Mouse (Mus musculus): Measurements from ENCODE around the gene Gm12800. TPM values are rescaled to one million over a fixed set of nuclear protein-coding genes. Genes with fewer than 3 reads are reported as not detected.
"Not testable (repeated sequence)": the region's sequence is repeated elsewhere in the genome, so short reads cannot be mapped to it uniquely, and the experiment has no call there.

Gm12800 gene
- polyA plus RNA-seq (2012; rRNA removed): not detected in 2 replicates

GRCm38 (mm10) chr4:101908821-101909220, at the start of gene Gm12800:
Gene Gm12800 (plus strand): TSS chr4:101909121.
- H3K27me3 ChIP-seq (ENCODE audit: control insufficient read depth, insufficient read depth, low read length); H3K36me3 ChIP-seq (ENCODE audit: control insufficient read depth, insufficient read depth, low read length); H3K27ac ChIP-seq (ENCODE audit: insufficient read depth, low read length); H3K4me1 ChIP-seq (ENCODE audit: control insufficient read depth, insufficient read depth, insufficient read length); DNase-seq (ENCODE audit: low read depth in 1 of 2, low spot score in 2 of 2); H3K4me3 ChIP-seq (ENCODE audit: extremely low read depth, insufficient read depth, insufficient read length): not testable (repeated sequence)
- 71% methylated on average over 2 of the region's 2 CpGs for WGBS

GRCm38 (mm10) chr4:101860873-101861272, 48.0 kb upstream of the Gm12800 start:
- Histone ChIP-seq H3K4me3 (ENCODE audit: extremely low read depth, insufficient read depth, insufficient read length) (no peak overlapping the region), H3K27ac (ENCODE audit: insufficient read depth, low read length) (no peak overlapping the region), H3K27me3 (ENCODE audit: control insufficient read depth, insufficient read depth, low read length) (no peaks in the 10 kb centered on the region), H3K36me3 (ENCODE audit: control insufficient read depth, insufficient read depth, low read length) (no peaks in the 10 kb centered on the region), H3K4me1 (ENCODE audit: control insufficient read depth, insufficient read depth, insufficient read length) (no peaks in the 10 kb centered on the region)
- WGBS: 57% methylated on average over 6 of the region's 6 CpGs
- DNase-seq (ENCODE audit: low read depth in 1 of 2, low spot score in 2 of 2): no peak
- TF ChIP-seq CTCF (IDR thresholded peaks at IDR 0.05; ENCODE audit: extremely low read depth, insufficient read depth, insufficient read length, insufficient replicate concordance): no peak
- no peak for TF ChIP-seq POLR2A (IDR thresholded peaks at IDR 0.05; ENCODE audit: low read depth, low read length)

GRCm38 (mm10) chr4:101862289-101862688, 46.6 kb upstream of the Gm12800 start:
- DNase-seq (ENCODE audit: low read depth in 1 of 2, low spot score in 2 of 2): no peak
- Histone ChIP-seq H3K4me3 (ENCODE audit: extremely low read depth, insufficient read depth, insufficient read length) (no peak overlapping the region), H3K27ac (ENCODE audit: insufficient read depth, low read length) (no peak overlapping the region), H3K36me3 (ENCODE audit: control insufficient read depth, insufficient read depth, low read length) (no peaks in the 10 kb centered on the region), H3K27me3 (ENCODE audit: control insufficient read depth, insufficient read depth, low read length) (no peaks in the 10 kb centered on the region), H3K4me1 (ENCODE audit: control insufficient read depth, insufficient read depth, insufficient read length) (no peaks in the 10 kb centered on the region)
- 86% methylated on average over 6 of the region's 6 CpGs for WGBS
- no peak for TF ChIP-seq POLR2A (IDR thresholded peaks at IDR 0.05; ENCODE audit: low read depth, low read length)
- TF ChIP-seq CTCF (IDR thresholded peaks at IDR 0.05; ENCODE audit: extremely low read depth, insufficient read depth, insufficient read length, insufficient replicate concordance): no peak

GRCm38 (mm10) chr4:101872031-101872430, 36.9 kb upstream of the Gm12800 start:
- H3K27ac ChIP-seq (ENCODE audit: insufficient read depth, low read length); H3K4me3 ChIP-seq (ENCODE audit: extremely low read depth, insufficient read depth, insufficient read length); DNase-seq (ENCODE audit: low read depth in 1 of 2, low spot score in 2 of 2); H3K36me3 ChIP-seq (ENCODE audit: control insufficient read depth, insufficient read depth, low read length); H3K4me1 ChIP-seq (ENCODE audit: control insufficient read depth, insufficient read depth, insufficient read length); H3K27me3 ChIP-seq (ENCODE audit: control insufficient read depth, insufficient read depth, low read length): not testable (repeated sequence)
- WGBS: 68% methylated on average over 2 of the region's 2 CpGs

GRCm38 (mm10) chr4:101875687-101876086, 33.2 kb upstream of the Gm12800 start:
- not testable (repeated sequence) for H3K27me3 ChIP-seq (ENCODE audit: control insufficient read depth, insufficient read depth, low read length); DNase-seq (ENCODE audit: low read depth in 1 of 2, low spot score in 2 of 2); H3K27ac ChIP-seq (ENCODE audit: insufficient read depth, low read length); H3K4me3 ChIP-seq (ENCODE audit: extremely low read depth, insufficient read depth, insufficient read length); H3K36me3 ChIP-seq (ENCODE audit: control insufficient read depth, insufficient read depth, low read length); H3K4me1 ChIP-seq (ENCODE audit: control insufficient read depth, insufficient read depth, insufficient read length)
- WGBS: 90% methylated on average over 15 of the region's 15 CpGs

GRCm38 (mm10) chr4:101883641-101884040, 25.3 kb upstream of the Gm12800 start:
- no peaks in the 10 kb centered on the region for H3K4me1 ChIP-seq (ENCODE audit: control insufficient read depth, insufficient read depth, insufficient read length)
- WGBS: 50% methylated on average over 3 of the region's 3 CpGs
- DNase-seq (ENCODE audit: low read depth in 1 of 2, low spot score in 2 of 2): no peak
- no peak overlapping the region for H3K4me3 ChIP-seq (ENCODE audit: extremely low read depth, insufficient read depth, insufficient read length)
- TF ChIP-seq POLR2A (IDR thresholded peaks at IDR 0.05; ENCODE audit: low read depth, low read length): no peak
- TF ChIP-seq CTCF (IDR thresholded peaks at IDR 0.05; ENCODE audit: extremely low read depth, insufficient read depth, insufficient read length, insufficient replicate concordance): no peak
- H3K27ac ChIP-seq (ENCODE audit: insufficient read depth, low read length): no peak overlapping the region
- no peaks in the 10 kb centered on the region for H3K36me3 ChIP-seq (ENCODE audit: control insufficient read depth, insufficient read depth, low read length)
- no peaks in the 10 kb centered on the region for H3K27me3 ChIP-seq (ENCODE audit: control insufficient read depth, insufficient read depth, low read length)

GRCm38 (mm10) chr4:101889377-101889776, 19.5 kb upstream of the Gm12800 start:
- no peaks in the 10 kb centered on the region for H3K27me3 ChIP-seq (ENCODE audit: control insufficient read depth, insufficient read depth, low read length)
- no peaks in the 10 kb centered on the region for H3K4me1 ChIP-seq (ENCODE audit: control insufficient read depth, insufficient read depth, insufficient read length)
- no peaks in the 10 kb centered on the region for H3K36me3 ChIP-seq (ENCODE audit: control insufficient read depth, insufficient read depth, low read length)
- no peak overlapping the region for H3K4me3 ChIP-seq (ENCODE audit: extremely low read depth, insufficient read depth, insufficient read length)
- no peak overlapping the region for H3K27ac ChIP-seq (ENCODE audit: insufficient read depth, low read length)
- DNase-seq (ENCODE audit: low read depth in 1 of 2, low spot score in 2 of 2): no peak
- TF ChIP-seq POLR2A (IDR thresholded peaks at IDR 0.05; ENCODE audit: low read depth, low read length) (no peak), CTCF (IDR thresholded peaks at IDR 0.05; ENCODE audit: extremely low read depth, insufficient read depth, insufficient read length, insufficient replicate concordance) (no peak)
